Mouse (Mus musculus): ENCODE data around the gene Gimap7. TPM values are rescaled to one million over a fixed set of nuclear protein-coding genes. Genes with fewer than 3 reads are reported as not detected.

Gene Gimap7
- not detected in 2 replicates for polyA plus RNA-seq (2015; fragmentation: Nextera tagmentation; extraction: Ambion mirVana)

- no peak within 1 kb of the TSS for H3K9ac ChIP-seq
- no peak within 1 kb of the TSS for H3K27ac ChIP-seq
- no peaks in the 10 kb centered on the region for H3K4me1 ChIP-seq
- H3K36me3 ChIP-seq, result no peaks in the 10 kb centered on the region
- H3K27me3 ChIP-seq, result no peaks in the 10 kb centered on the region
- H3K4me3 ChIP-seq, result no peak within 1 kb of the TSS
- no peak for ATAC-seq (ENCODE audit: insufficient number of reproducible peaks, low FRiP score, low TSS enrichment, low read depth)
- 48% methylated on average over 2 of the region's 2 CpGs for WGBS
- no peak within 1 kb of the TSS for H3K4me2 ChIP-seq
- H3K9me3 ChIP-seq, result no peaks in the 10 kb centered on the region
Observed at GRCm38 (mm10) chr6:48718455-48718854, at the start of gene Gimap7, which contains the start of gene Gm28053. Gene Gimap7 (plus strand): TSS chr6:48718621. Gene Gm28053 (plus strand): TSS chr6:48718607.

GRCm38 (mm10) chr6:48669446-48669969, 48.9 kb upstream of the Gimap7 start:
- Histone ChIP-seq H3K9ac (no peak overlapping the region), H3K4me3 (no peak overlapping the region), H3K27me3 (no peaks in the 10 kb centered on the region), H3K4me2 (no peak overlapping the region), H3K27ac (no peak overlapping the region), H3K36me3 (no peaks in the 10 kb centered on the region), H3K4me1 (no peaks in the 10 kb centered on the region), H3K9me3 (no peaks in the 10 kb centered on the region)
- ATAC-seq (ENCODE audit: insufficient number of reproducible peaks, low FRiP score, low TSS enrichment, low read depth), result no peak
- 68% methylated on average over 2 of the region's 2 CpGs for WGBS

- Histone ChIP-seq H3K4me1 (no peaks in the 10 kb centered on the region), H3K9me3 (no peaks in the 10 kb centered on the region), H3K9ac (no peak overlapping the region), H3K36me3 (no peaks in the 10 kb centered on the region), H3K4me2 (no peak overlapping the region), H3K27ac (no peak overlapping the region), H3K27me3 (no peaks in the 10 kb centered on the region), H3K4me3 (no peak overlapping the region)
- 91% methylated on average over 9 of the region's 9 CpGs for WGBS
- ATAC-seq (ENCODE audit: insufficient number of reproducible peaks, low FRiP score, low TSS enrichment, low read depth), result no peak
Observed at GRCm38 (mm10) chr6:48674291-48675058, 43.9 kb upstream of the Gimap7 start.

GRCm38 (mm10) chr6:48675400-48675930, 43.0 kb upstream of the Gimap7 start:
- 40% methylated on average over 10 of the region's 10 CpGs for WGBS

GRCm38 (mm10) chr6:48675931-48676859, 42.2 kb upstream of the Gimap7 start, which contains the start of gene Gimap9:
Gene Gimap9 (plus strand): TSS chr6:48676129.
- Histone ChIP-seq H3K36me3 (no peaks in the 10 kb centered on the region), H3K4me2 (peak within 1 kb of the TSS; percentile 32), H3K4me1 (no peaks in the 10 kb centered on the region), H3K27me3 (no peaks in the 10 kb centered on the region), H3K9ac (no peak within 1 kb of the TSS), H3K9me3 (no peaks in the 10 kb centered on the region), H3K27ac (0 out of 2 replicates have a peak within 1 kb of the TSS, but pooled peaks have one; percentile 11), H3K4me3 (peak within 1 kb of the TSS; percentile 25)
- 29% methylated on average over 13 of the region's 13 CpGs for WGBS
- ATAC-seq (ENCODE audit: insufficient number of reproducible peaks, low FRiP score, low TSS enrichment, low read depth), result no peak

More at GRCm38 (mm10) chr6:48675400-48675930, 43.0 kb upstream of the Gimap7 start:
- Histone ChIP-seq H3K4me1 (no peaks in the 10 kb centered on the region), H3K27me3 (no peaks in the 10 kb centered on the region), H3K9me3 (no peaks in the 10 kb centered on the region), H3K27ac (0 out of 2 replicates have a peak overlapping the region, but pooled peaks have one; percentile 11), H3K4me3 (peak overlapping the region; percentile 25), H3K36me3 (no peaks in the 10 kb centered on the region), H3K9ac (no peak overlapping the region), H3K4me2 (peak overlapping the region; percentile 32)
- no peak for ATAC-seq (ENCODE audit: insufficient number of reproducible peaks, low FRiP score, low TSS enrichment, low read depth)

- 69% methylated on average over 5 of the region's 5 CpGs for WGBS
- Histone ChIP-seq H3K4me2 (no peak overlapping the region), H3K9ac (no peak overlapping the region), H3K36me3 (no peaks in the 10 kb centered on the region), H3K4me1 (no peaks in the 10 kb centered on the region), H3K9me3 (no peaks in the 10 kb centered on the region), H3K4me3 (peak overlapping the region; percentile 25; the same call in 1 of the 2 replicates), H3K27me3 (no peaks in the 10 kb centered on the region), H3K27ac (no peak overlapping the region)
- no peak for ATAC-seq (ENCODE audit: insufficient number of reproducible peaks, low FRiP score, low TSS enrichment, low read depth)
Observed at GRCm38 (mm10) chr6:48676860-48677415, 41.5 kb upstream of the Gimap7 start.

GRCm38 (mm10) chr6:48677492-48678345, 40.7 kb upstream of the Gimap7 start:
- Histone ChIP-seq H3K4me3 (no peak overlapping the region), H3K27ac (no peak overlapping the region), H3K27me3 (no peaks in the 10 kb centered on the region), H3K4me2 (no peak overlapping the region), H3K9me3 (no peaks in the 10 kb centered on the region), H3K36me3 (no peaks in the 10 kb centered on the region), H3K4me1 (no peaks in the 10 kb centered on the region), H3K9ac (no peak overlapping the region)
- ATAC-seq (ENCODE audit: insufficient number of reproducible peaks, low FRiP score, low TSS enrichment, low read depth), result no peak
- 90% methylated on average over 17 of the region's 17 CpGs for WGBS

- no peak for ATAC-seq (ENCODE audit: insufficient number of reproducible peaks, low FRiP score, low TSS enrichment, low read depth)
- Histone ChIP-seq H3K27me3 (no peaks in the 10 kb centered on the region), H3K27ac (no peak overlapping the region), H3K4me2 (no peak overlapping the region), H3K9me3 (no peaks in the 10 kb centered on the region), H3K9ac (no peak overlapping the region), H3K4me1 (no peaks in the 10 kb centered on the region), H3K36me3 (no peaks in the 10 kb centered on the region), H3K4me3 (no peak overlapping the region)
- 77% methylated on average over 4 of the region's 4 CpGs for WGBS
Observed at GRCm38 (mm10) chr6:48678391-48678790, 40.0 kb upstream of the Gimap7 start.

GRCm38 (mm10) chr6:48679701-48680100, 38.7 kb upstream of the Gimap7 start:
- no peak overlapping the region for H3K4me2 ChIP-seq
- no peak for ATAC-seq (ENCODE audit: insufficient number of reproducible peaks, low FRiP score, low TSS enrichment, low read depth)
- 77% methylated on average over 6 of the region's 6 CpGs for WGBS

GRCm38 (mm10) chr6:48680421-48680820, 38.0 kb upstream of the Gimap7 start:
- Histone ChIP-seq H3K4me1 (no peaks in the 10 kb centered on the region), H3K4me3 (no peak overlapping the region), H3K36me3 (no peaks in the 10 kb centered on the region), H3K9ac (no peak overlapping the region), H3K27me3 (no peaks in the 10 kb centered on the region), H3K4me2 (no peak overlapping the region), H3K27ac (no peak overlapping the region), H3K9me3 (no peaks in the 10 kb centered on the region)
- no peak for ATAC-seq (ENCODE audit: insufficient number of reproducible peaks, low FRiP score, low TSS enrichment, low read depth)
- WGBS, result 77% methylated on average over 5 of the region's 5 CpGs

More at GRCm38 (mm10) chr6:48679701-48680100, 38.7 kb upstream of the Gimap7 start:
- Histone ChIP-seq H3K9me3 (no peaks in the 10 kb centered on the region), H3K36me3 (no peaks in the 10 kb centered on the region), H3K9ac (no peak overlapping the region), H3K27me3 (no peaks in the 10 kb centered on the region), H3K4me1 (no peaks in the 10 kb centered on the region), H3K27ac (no peak overlapping the region), H3K4me3 (no peak overlapping the region)
